Mouse (Mus musculus) kidney, adult 8-10 months (tissue): ENCODE data around the gene Exosc5.

Experiments used
- DNase-seq, 2 experiments: peaks; one replicate each; pipeline ENCODE4 v3.0.0; 2022

The Exosc5 gene

DNA sequence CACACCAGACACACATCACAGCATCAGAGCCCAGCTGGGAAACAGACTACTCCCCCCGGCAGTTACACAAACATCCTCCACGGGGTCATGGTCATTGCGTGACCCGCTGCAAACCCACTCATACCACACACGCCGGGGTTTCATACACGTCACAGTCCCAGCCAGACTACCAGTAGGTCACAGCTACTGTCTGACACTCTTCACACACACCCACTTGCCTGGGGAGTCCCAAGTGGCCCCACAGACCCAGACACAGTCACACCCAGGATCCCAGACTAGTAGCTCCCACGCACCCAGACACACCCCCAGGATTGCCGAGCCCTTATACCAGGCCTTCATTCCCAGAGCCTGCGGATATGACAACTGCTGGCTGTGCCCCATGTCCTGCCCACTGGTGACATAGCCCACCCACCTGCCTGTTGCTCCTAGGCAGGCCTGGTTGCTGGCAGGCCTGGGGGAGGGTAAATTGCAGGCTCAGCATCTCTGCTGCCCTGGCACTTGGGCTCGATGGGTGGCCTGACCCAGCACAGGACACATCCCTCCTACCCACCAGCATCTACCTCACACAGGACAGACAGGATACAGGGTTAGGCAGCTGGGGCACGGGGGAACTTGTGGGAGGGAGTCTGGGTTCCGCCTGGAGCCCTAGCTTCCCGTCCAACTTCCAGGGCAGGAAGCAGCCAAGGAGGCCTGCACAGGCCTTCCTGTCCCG is 48.8 kb downstream of the Exosc5 start:
- peak; percentile 51 to 69 for DNase-seq

DNA sequence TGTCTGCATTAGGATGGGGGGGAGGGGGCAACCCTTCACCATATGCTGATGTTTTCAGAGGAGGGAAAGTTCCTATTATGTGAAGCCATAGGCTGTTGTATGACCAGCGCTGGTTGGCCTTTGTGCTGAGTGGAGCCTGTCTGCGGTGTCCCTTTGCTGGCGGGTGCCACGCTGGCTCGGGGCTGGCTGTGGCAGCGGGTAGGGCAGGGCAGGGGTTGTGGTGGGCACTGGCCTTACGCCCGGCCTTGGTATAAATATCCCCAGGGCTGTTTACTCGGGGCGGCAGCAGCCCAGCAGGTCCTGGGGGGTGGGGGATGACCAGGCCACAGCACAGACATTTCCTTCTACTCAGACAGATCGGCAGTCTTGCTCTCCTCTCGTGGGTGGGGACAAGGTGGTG is 51.0 kb downstream of the Exosc5 start:
- no peak for DNase-seq

DNA sequence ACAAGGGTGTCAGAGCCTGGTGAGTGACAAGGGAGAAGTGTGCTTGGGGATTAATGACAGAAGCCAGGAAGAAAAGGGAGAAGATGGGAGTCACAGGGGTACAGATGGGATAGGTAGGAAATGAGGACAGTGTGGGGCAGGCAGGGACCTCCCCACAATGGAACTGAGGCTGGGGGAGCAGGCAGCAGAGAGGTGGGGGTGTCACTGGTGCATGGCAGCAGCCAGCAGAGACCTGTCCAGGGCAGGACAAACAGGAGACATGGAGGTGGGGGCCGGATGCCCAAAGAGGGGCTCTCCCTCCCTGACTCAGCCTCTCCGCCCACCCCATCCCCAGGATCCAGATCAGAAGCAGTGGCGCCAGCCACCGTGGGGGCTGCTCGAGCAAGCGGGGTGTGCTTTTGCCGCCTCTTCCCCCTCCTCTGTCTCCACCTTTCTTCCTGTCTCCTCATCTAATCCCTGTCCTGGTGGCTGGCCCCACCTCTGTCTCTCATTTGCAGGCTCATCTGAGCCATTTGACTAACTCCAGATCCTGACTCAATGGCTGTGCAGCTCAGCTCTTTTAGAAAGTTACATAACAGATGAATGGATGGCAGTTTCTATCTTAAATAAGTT is 51.7 kb downstream of the Exosc5 start:
- no peak for DNase-seq

DNA sequence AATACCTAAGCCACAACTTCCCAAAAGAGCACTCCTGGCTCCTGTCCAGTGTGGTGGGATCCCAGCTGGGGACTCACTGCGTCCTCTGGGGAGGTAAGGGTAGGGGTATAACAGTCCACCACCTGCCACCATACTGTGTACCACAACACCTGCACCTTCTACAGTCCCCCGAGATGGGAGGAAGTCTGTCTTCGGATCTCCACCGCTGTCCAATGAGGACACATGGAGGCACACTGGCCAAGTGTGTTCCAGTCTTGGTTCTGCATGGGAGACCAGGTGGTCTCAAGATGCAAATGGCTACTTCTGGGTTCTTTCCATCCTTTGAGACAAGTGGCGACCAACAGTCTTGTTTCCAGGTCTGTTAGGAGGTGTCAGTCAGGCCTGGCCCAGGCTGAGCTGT is 52.2 kb downstream of the Exosc5 start:
- no peak for DNase-seq

DNA sequence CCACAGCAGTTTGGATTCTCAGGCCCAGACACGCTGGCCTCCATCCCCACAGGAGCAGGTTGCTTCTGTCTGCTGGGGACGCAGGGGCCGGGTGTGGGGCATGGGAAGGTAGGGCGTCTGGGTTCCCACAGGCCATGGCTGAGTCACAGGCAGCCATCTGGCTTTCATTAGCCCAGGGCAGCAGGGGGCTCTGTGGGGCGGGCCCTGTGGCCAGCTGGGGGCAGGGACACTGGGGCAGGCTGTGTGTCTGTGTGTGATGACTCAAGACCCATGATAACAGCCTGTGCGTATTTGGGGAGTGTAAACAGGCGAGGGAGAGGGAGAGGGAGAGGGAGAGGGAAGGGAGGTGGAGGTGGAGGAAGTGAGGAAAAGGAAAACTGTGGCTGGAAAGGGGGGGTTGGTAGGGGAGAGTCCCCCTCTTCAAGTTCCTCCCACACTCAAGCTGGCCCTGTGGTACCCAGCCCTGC is 52.8 kb downstream of the Exosc5 start:
- no peak for DNase-seq

DNA sequence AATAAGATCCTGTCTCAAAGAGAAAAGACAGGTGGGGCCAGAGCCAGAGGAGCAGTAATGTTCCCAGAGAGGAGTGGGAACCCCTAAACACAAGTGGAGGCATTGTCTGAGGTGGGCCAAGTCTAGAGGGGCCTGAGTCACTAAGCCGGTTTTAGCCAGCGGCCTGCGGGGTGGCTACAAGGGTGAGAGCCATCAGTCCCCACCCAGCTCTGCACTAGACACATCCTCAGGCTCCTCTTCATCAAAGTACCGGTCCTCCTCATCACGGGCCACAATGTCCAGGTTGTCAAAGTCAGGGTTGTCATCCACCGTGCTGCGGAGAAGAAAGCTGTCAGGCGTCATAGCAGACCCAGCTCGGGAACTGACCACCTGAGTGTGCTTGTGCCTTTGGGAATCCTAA is 53.8 kb downstream of the Exosc5 start:
- no peak for DNase-seq

DNA sequence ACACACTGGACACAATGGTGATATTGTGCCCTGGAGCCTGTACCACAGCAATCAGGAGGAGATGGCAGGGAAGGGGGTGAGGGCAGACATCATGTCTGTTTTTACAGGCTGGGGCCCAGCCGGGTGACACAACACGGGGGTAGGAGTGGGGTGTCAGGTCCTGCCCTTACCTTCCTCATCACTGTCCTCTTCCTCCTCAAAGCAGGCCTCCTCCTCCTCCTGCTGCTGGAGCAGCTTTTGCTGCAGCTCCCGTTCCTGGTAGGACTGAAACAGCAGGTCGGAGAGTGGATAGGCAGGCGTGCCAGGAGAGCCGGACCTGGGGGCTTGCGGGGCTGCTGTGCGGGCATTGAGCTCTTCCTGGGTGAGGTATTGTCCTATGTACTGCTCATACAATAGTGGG is 55.6 kb downstream of the Exosc5 start:
- no peak for DNase-seq

DNA sequence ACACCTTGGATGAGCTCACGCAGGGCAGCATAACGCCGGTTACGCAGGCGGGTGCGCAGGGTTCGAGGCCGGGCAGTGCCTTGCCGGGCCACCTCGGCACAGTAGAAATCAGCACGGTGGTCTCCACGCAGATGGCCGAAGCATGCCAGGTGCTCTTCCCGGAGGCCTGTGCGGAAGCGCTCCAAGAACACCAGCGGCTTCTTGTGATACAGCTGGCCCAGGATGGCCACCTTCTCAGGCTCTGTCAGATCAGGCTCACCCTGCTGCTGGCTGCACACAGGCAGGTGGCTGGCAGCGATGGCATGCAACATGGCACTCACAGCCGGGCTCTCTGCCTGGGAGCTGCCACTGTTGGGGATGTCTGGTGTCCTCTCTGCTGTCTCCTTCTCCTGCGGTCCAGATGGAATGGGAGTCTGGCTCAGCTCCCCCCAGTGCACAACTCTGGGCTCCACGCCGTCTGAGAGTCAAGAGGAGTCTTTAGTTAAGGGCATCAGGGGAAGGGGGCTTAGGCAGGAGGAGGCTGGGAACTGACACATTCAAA is 56.8 kb downstream of the Exosc5 start:
- no peak for DNase-seq

DNA sequence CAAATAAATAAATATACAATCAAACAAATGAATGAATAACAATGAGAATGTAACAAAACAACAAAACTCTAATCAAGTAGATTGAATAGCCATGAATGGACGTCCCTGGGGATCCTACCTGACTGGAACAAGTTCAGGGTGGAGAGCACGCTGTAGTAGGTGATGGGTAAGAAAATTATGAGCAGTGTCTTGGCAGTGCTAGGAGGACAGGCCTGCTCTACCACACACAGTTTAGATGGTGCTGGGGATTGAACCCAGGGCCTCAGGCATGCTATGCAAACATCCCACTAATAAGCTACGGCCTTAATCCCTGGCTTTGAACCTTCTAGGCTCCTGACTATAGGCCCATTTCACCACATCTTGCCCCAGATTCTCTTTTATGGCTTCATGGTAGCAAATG is 58.5 kb downstream of the Exosc5 start:
- DNase-seq = no peak

DNA sequence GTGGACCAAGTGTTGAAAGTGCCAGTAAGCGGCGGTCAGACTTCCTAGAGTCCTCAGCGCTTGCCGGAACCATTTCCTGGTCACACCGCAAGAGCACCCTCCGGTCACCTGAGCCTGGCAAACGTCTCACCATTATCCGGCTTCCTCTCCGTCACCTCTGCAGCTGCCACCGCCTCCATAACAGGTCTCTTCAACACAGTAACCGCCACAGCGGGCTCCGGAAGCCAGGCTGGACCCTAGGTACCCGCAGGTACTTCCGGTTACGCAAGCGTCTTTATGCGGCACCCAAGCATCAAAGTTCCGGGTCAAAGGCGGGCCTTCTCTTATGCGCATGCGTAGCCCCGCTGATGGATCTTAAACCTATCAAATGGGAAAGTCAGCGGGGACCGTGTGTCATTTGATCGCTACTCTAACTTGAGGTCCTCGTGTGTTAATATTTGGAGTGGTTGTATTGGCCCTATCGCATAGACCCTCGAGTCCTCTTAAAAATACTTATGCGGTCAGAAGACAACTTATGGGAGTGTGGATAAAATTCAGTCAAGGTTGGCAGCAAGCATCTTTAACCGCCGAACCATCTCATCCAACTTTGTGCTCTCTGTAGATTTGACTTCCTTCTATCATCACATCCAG is 59.9 kb downstream of the Exosc5 start, which contains the start of gene Ccdc97:
Ccdc97 (minus strand) TSS at position 301 of the 630 bp plus-strand sequence.
- peak; percentile 94 to 95 for DNase-seq

DNA sequence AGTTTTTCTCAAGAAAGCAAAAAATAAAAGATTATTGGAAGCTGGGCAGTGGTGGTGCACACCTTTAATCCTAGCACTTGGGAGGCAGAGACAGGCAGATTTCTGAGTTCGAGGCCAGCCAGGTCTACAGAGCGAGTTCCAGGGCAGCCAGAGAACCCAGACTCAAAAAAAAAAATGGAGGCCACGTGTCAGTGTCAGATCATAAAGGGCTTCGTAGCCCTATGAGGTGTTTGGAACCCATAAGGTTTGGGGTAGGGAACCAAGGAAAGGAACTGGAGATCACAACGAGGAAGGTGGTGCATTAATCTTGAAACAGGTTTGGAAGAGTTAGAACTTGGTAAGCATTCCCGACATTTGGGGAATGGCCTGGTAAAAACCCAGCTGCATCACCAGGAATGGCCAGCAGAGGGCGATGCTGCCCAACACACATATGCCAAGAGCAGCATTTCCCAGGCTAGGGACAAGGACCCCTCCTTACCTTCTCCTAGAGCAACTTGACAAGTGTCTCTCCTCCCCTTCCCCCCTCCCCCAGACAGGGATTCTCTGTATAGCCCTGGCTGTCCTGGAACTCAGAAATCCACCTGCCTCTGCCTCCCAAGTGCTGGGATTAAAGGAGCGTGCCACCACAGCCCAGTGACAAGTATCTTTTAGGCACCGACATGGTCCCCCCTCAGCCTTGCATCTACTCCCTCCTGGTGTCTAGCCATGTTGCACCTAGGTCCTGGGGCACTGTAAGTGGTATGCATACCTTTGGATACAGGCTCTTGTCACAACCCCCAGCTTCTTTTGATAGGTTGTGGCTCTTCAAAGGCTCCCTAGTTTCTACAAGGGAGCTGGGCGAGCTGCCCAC is 61.0 kb downstream of the Exosc5 start:
- DNase-seq = peak; percentile 59 to 85

DNA sequence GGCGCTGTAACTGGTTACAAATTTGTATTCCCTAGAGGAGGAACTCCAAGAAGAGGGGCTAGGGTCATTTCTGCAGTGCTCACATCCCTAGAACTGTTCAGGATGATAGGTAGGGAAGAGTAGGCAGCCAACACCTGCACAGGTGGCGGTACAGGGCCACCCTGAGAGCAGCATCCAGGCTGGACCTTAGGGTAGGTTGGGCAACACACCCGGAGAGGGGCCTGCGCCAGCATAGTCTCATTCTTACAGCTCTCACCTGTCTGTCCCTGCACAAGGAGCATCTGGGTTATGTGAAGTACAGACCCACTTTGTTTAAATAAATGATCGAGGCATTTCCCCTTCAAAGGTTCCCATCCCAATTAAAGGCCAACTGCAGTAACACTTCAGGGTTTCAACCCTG is 61.8 kb downstream of the Exosc5 start:
- DNase-seq = no peak
